26 mouse cellular contexts compared by ENCODE assay signal in genomic region chr16:93909936-93910335, GRCm38 (mm10). TPM values are rescaled to one million over a fixed set of nuclear protein-coding genes. Genes with fewer than 3 reads are reported as not detected.
A peak's percentile ranks its signal among the peaks of the same experiment; 100 is the strongest.
DNase-seq lines count a peak whose midpoint lies in the region; ATAC-seq lines count a peak whose summit lies in the region.
"Had no signal": no experiment of that assay in that cellular context is flagged by ENCODE, and none has a peak within 500 bp of the region (broad histone marks: within the 10 kb centered on the region; RNA-seq: fewer than 3 reads in every experiment).

No protein-coding gene starts in this region.

- H3K9ac ChIP-seq in hindbrain, embryonic 16.5 days (ENCODE audit: low read depth, low read length): no peak overlapping the region
- H3K9ac ChIP-seq: forebrain, postnatal 0 days; heart, embryonic 13.5 days; intestine, embryonic 15.5 days; limb, embryonic 12.5 days; neural tube, embryonic 12.5 days had no signal

- H3K27ac ChIP-seq in hindbrain, embryonic 16.5 days (ENCODE audit: low read depth, low read length): no peak overlapping the region
- H3K27ac ChIP-seq: heart, adult 2 months; heart, embryonic 13.5 days; hindbrain, embryonic 10.5 days; hindbrain, postnatal 0 days; intestine, embryonic 15.5 days; limb, embryonic 12.5 days; midbrain, embryonic 10.5 days; neural tube, embryonic 12.5 days had no signal

- no peak overlapping the region for H3K4me2 ChIP-seq in hindbrain, embryonic 16.5 days (ENCODE audit: low read length)
- H3K4me2 ChIP-seq: heart, embryonic 13.5 days; intestine, embryonic 15.5 days; limb, embryonic 12.5 days; neural tube, embryonic 12.5 days had no signal

- no peak overlapping the region for H3K4me3 ChIP-seq in hindbrain, embryonic 16.5 days (ENCODE audit: low read length)
- H3K4me3 ChIP-seq: erythroblast, embryonic 14.5 days; heart, adult 2 months; heart, embryonic 13.5 days; hindbrain, embryonic 10.5 days; intestine, embryonic 15.5 days; limb, embryonic 12.5 days; midbrain, embryonic 10.5 days; myocyte; neural tube, embryonic 12.5 days had no signal

- no peak for ATAC-seq in hindbrain, embryonic 16.5 days
- ATAC-seq: forebrain, postnatal 0 days; hindbrain, postnatal 0 days; intestine, embryonic 15.5 days; midbrain, embryonic 16.5 days had no signal

- no peaks in the 10 kb centered on the region for H3K36me3 ChIP-seq in hindbrain, embryonic 16.5 days (ENCODE audit: control insufficient read depth, insufficient read depth, low read length)
- H3K36me3 ChIP-seq: intestine, embryonic 15.5 days had no signal

- 92% methylated on average over 3 of the region's 3 CpGs for WGBS in hindbrain, embryonic 16.5 days

- no peaks in the 10 kb centered on the region for H3K27me3 ChIP-seq in hindbrain, embryonic 16.5 days (replicated peaks; ENCODE audit: control insufficient read depth, insufficient read depth, low read length)
- H3K27me3 ChIP-seq: heart, embryonic 13.5 days; intestine, embryonic 15.5 days; limb, embryonic 12.5 days; neural tube, embryonic 12.5 days had no signal

- peak; percentile 33 for DNase-seq in adrenal gland, adult 2 months
- DNase-seq in adrenal gland, adult 8-10 months: no peak
- DNase-seq in kidney, postnatal 10 days: peak; percentile 64
- no peak for DNase-seq in kidney, adult 9 months
- DNase-seq in lung, postnatal 14 days: peak; percentile 8
- DNase-seq in lung, adult 18-20 months: no peak
- peak; percentile 52 to 55 for DNase-seq in adrenal gland, postnatal 36 days
- DNase-seq: cerebellum, adult 2 months; forebrain, postnatal 0 days; heart, adult 2 months; lung, postnatal 10 days; right cerebral cortex, adult 18-20 months; spleen, adult 18-20 months; thymus, postnatal 14 days had no signal

- no peaks in the 10 kb centered on the region for H3K4me1 ChIP-seq in hindbrain, embryonic 16.5 days (ENCODE audit: control insufficient read depth, insufficient read depth, low read depth, low read length)
- H3K4me1 ChIP-seq: neural tube, embryonic 12.5 days had no signal

- H3K9me3 ChIP-seq in hindbrain, embryonic 16.5 days (ENCODE audit: control insufficient read depth, low read length): no peaks in the 10 kb centered on the region
- H3K9me3 ChIP-seq: G1E; heart, embryonic 13.5 days; hindbrain, embryonic 10.5 days; intestine, embryonic 15.5 days; limb, embryonic 12.5 days; midbrain, embryonic 10.5 days; neural tube, embryonic 12.5 days had no signal

RNA-seq across cellular contexts. Expression of gene Chaf1b, which starts 26.2 kb away (rescaled TPM):
- total RNA-seq in adrenal gland, adult 2 months (2021): 1 to 10 TPM; 2.0 to 2.1 TPM
- 0.90 and 1.5 TPM in 2 replicates for polyA plus RNA-seq in adrenal gland, adult 2 months (2012; rRNA removed)
- 1 to 10 TPM; 1.7 to 3.4 (median 2.0) TPM for total RNA-seq in adrenal gland, adult 8-10 months (2022)
- total RNA-seq in adrenal gland, postnatal 36 days (2021): 1 to 10 TPM; 3.0 to 3.9 TPM
- polyA plus RNA-seq in hindbrain, embryonic 16.5 days (2015; fragmentation: Nextera tagmentation; extraction: Ambion mirVana): 17.9 and 20.0 TPM in 2 replicates

Comparison
In these comparisons a context has a peak if more than half of its experiments do, and no peak if none do; other contexts are left out.
1. DNase-seq: peak in adrenal gland, adult 2 months (single experiment), kidney, postnatal 10 days (single experiment), lung, postnatal 14 days (single experiment) and adrenal gland, postnatal 36 days (2 of 2); none in adrenal gland, adult 8-10 months (single experiment), kidney, adult 9 months (single experiment) and lung, adult 18-20 months (0 of 2).